Mouse (Mus musculus): ENCODE measurements around the gene Mvp. TPM values are rescaled to one million over a fixed set of nuclear protein-coding genes. Genes with fewer than 3 reads are reported as not detected.

Gene Mvp
- polyA plus RNA-seq, 1 experiment = 63.3 TPM

GRCm38 (mm10) chr7:127019306-127019960, 5.0 kb upstream of the Mvp start:
- H3K36me3 ChIP-seq (ENCODE audit: control insufficient read depth, insufficient read depth, low read length) = peaks cover 17% of the 10 kb centered on the region
- H3K27me3 ChIP-seq (ENCODE audit: control insufficient read depth, insufficient read depth, low read length) = no peaks in the 10 kb centered on the region
- H3K4me3 ChIP-seq (ENCODE audit: extremely low read depth, insufficient read depth, insufficient read length) = no peak overlapping the region
- 79% methylated on average over 14 of the region's 14 CpGs for WGBS
- H3K4me1 ChIP-seq (ENCODE audit: control insufficient read depth, insufficient read depth, insufficient read length) = peaks cover 34% of the 10 kb centered on the region
- DNase-seq (ENCODE audit: low read depth in 1 of 2, low spot score in 2 of 2) = no peak
- H3K27ac ChIP-seq (ENCODE audit: insufficient read depth, low read length) = no peak overlapping the region
- TF ChIP-seq CTCF (IDR thresholded peaks at IDR 0.05; ENCODE audit: extremely low read depth, insufficient read depth, insufficient read length, insufficient replicate concordance) (no peak), POLR2A (IDR thresholded peaks at IDR 0.05; ENCODE audit: low read depth, low read length) (no peak)

DNA sequence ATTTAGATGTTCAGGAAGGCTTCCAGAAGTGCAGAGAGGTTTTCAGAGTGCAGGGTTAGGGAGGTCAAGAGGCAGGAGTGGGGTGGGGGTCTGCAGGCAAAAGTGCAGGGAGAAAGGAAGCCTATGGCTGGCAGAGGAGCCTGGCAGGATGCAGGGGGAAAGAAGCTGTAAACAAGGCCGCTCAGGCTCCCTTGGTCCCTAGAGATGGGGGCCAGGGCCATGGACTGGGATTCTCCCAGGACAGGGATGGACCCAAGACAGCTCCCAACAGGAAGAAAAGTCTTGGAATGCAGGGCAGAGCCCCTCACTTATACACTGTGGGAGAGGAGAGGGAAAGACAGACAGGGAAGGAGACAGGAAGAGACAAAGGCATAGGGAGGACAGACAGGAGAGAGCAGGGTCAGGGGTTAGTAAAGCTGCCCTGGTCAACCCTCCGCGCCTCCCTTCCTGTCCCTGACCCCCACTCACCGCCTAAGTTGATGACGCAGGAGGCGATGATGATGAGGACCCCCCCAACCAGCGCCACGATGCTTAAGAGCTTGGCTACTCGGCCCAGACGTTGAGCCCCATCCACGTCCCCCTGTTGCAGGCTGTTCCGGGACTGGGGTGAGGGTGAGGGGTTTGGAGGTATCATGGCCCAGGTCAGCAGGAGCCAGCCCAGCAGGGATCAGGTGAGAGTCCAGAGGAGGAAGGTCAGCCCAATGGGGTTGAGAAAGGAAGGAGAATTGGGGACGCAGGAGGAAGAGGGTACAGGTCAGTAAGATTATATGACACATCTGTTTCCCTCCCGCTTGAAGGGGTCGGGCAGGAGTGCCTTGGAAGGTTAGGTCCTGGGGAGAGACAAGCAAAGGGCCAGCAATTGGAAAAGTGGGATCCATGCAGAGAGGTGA, 4.2 kb upstream of the Mvp start:
- no peak overlapping the region for H3K4me3 ChIP-seq (ENCODE audit: extremely low read depth, insufficient read depth, insufficient read length)
- H3K4me1 ChIP-seq (ENCODE audit: control insufficient read depth, insufficient read depth, insufficient read length) = peaks cover 26% of the 10 kb centered on the region
- peaks cover 14% of the 10 kb centered on the region for H3K36me3 ChIP-seq (ENCODE audit: control insufficient read depth, insufficient read depth, low read length)
- WGBS = 93% methylated on average over 15 of the region's 15 CpGs
- H3K27ac ChIP-seq (ENCODE audit: insufficient read depth, low read length) = no peak overlapping the region
- TF ChIP-seq POLR2A (IDR thresholded peaks at IDR 0.05; ENCODE audit: low read depth, low read length) = no peak
- TF ChIP-seq CTCF (IDR thresholded peaks at IDR 0.05; ENCODE audit: extremely low read depth, insufficient read depth, insufficient read length, insufficient replicate concordance) = no peak
- no peak for DNase-seq (ENCODE audit: low read depth in 1 of 2, low spot score in 2 of 2)
- no peaks in the 10 kb centered on the region for H3K27me3 ChIP-seq (ENCODE audit: control insufficient read depth, insufficient read depth, low read length)

- Histone ChIP-seq H3K4me1 (ENCODE audit: control insufficient read depth, insufficient read depth, insufficient read length) (peaks cover 25% of the 10 kb centered on the region), H3K27ac (ENCODE audit: insufficient read depth, low read length) (0 out of 2 replicates have a peak overlapping the region, but pooled peaks have one; percentile 4), H3K4me3 (ENCODE audit: extremely low read depth, insufficient read depth, insufficient read length) (no peak overlapping the region), H3K27me3 (ENCODE audit: control insufficient read depth, insufficient read depth, low read length) (no peaks in the 10 kb centered on the region), H3K36me3 (ENCODE audit: control insufficient read depth, insufficient read depth, low read length) (peaks cover 7% of the 10 kb centered on the region)
- TF ChIP-seq POLR2A (IDR thresholded peaks at IDR 0.05; ENCODE audit: low read depth, low read length) (no peak), CTCF (IDR thresholded peaks at IDR 0.05; ENCODE audit: extremely low read depth, insufficient read depth, insufficient read length, insufficient replicate concordance) (no peak)
- 82% methylated on average over 6 of the region's 6 CpGs for WGBS
- DNase-seq (ENCODE audit: low read depth in 1 of 2, low spot score in 2 of 2) = no peak
Measured at GRCm38 (mm10) chr7:127017950-127018345, 3.5 kb upstream of the Mvp start.

DNA sequence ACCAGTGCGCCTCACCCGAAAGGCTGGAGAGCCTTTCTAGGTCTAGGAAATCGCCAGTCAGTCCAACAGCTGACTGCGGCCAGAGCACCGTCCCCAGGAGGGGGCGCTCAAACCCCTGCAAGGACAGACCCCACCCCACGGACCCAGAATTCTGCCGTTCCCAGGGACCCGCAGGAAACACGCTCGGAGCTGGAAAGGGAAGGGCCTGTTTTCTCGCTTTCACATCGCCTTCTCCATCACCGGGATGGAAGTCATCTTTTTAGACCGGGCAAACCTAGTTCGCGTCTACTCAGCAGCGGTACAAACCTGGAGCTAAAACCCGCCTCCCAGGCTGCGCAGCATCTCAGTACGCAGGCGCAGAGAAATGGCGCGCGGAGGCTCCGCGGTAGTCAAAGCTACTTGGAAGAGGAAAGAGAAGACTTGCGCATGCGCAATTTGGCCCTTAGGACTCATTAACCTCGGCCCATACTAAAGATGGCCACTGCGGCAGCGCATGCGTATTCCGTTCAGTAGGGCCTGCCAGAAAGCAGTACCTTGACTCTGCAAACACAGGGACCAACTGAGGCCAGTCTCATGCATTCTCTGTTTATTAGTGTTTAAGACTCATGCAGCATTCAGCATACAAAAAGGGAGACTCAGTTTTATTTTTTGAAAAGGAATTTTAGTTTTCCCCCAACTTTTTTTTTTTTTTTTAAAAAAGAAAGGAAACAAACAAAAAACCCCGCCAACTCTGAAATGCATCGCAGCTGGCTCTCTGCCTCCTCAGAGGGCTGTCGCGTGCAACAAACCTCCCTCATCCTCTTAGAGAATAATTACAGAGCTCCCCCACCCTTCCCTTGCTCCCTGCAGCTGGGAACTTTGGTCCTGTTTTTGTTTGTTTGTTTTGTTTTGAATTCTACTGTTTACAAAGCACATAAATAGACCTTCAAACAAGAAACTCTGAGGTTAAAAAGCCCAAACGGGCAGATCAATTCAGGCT, 2.8 kb upstream of the Mvp start, which contains the start of gene Pagr1a:
Gene Pagr1a (minus strand): TSS at position 382 of the 979 bp plus-strand sequence.
- peak; percentile 97 to 99 for DNase-seq (ENCODE audit: low read depth in 1 of 2, low spot score in 2 of 2)
- Histone ChIP-seq H3K27ac (ENCODE audit: insufficient read depth, low read length) (peak within 1 kb of the TSS; percentile 93), H3K4me3 (ENCODE audit: extremely low read depth, insufficient read depth, insufficient read length) (peak within 1 kb of the TSS; percentile 76), H3K27me3 (ENCODE audit: control insufficient read depth, insufficient read depth, low read length) (no peaks in the 10 kb centered on the region), H3K4me1 (ENCODE audit: control insufficient read depth, insufficient read depth, insufficient read length) (peaks cover 22% of the 10 kb centered on the region), H3K36me3 (ENCODE audit: control insufficient read depth, insufficient read depth, low read length) (peaks cover 3% of the 10 kb centered on the region)
- WGBS = 3% methylated on average over 39 of the region's 39 CpGs
- peak; percentile 76 for TF ChIP-seq CTCF (IDR thresholded peaks at IDR 0.05; ENCODE audit: extremely low read depth, insufficient read depth, insufficient read length, insufficient replicate concordance)
- peak; percentile 50; the same call in 1 of the 2 replicates for TF ChIP-seq POLR2A (IDR thresholded peaks at IDR 0.05; ENCODE audit: low read depth, low read length)

DNA sequence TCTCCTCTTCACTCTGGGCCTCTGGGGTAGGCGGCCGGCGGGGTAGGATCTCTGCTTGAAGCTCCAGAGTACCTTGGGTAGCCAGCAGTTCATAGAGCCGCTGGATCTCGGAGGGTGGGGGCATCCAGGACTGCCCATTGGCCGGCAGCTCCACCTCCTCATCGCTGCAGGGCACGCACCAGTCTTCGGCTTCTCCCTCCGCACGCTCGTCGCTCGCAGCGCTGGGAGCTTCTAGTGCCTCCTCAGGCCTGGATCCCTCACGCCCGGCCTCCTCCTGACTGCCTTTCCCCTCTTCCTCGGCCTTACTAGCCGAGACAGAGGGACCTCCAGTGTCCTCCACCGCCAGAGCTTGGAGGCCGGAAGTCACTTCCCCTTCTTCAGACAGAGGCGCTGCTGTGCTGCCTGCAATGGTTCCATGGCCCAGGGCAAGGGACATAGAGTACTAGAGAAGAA, 2.1 kb upstream of the Mvp start:
- Histone ChIP-seq H3K36me3 (ENCODE audit: control insufficient read depth, insufficient read depth, low read length) (peaks cover 2% of the 10 kb centered on the region; the same call in 1 of the 2 replicates), H3K4me1 (ENCODE audit: control insufficient read depth, insufficient read depth, insufficient read length) (peaks cover 16% of the 10 kb centered on the region), H3K27ac (ENCODE audit: insufficient read depth, low read length) (peak overlapping the region; percentile 93), H3K4me3 (ENCODE audit: extremely low read depth, insufficient read depth, insufficient read length) (peak overlapping the region; percentile 76), H3K27me3 (ENCODE audit: control insufficient read depth, insufficient read depth, low read length) (no peaks in the 10 kb centered on the region)
- WGBS = under 1% methylated on average over 22 of the region's 22 CpGs
- no peak for DNase-seq (ENCODE audit: low read depth in 1 of 2, low spot score in 2 of 2)
- TF ChIP-seq POLR2A (IDR thresholded peaks at IDR 0.05; ENCODE audit: low read depth, low read length) (peak; percentile 10; the same call in 1 of the 2 replicates), CTCF (IDR thresholded peaks at IDR 0.05; ENCODE audit: extremely low read depth, insufficient read depth, insufficient read length, insufficient replicate concordance) (no peak)

DNA sequence TGATC, 1.9 kb upstream of the Mvp start, which contains the start of gene Pagr1b:
Gene Pagr1b (minus strand): TSS at position 4 of the 5 bp plus-strand sequence.
- DNase-seq (ENCODE audit: low read depth in 1 of 2, low spot score in 2 of 2) = no peak
- Histone ChIP-seq H3K27me3 (ENCODE audit: control insufficient read depth, insufficient read depth, low read length) (no peaks in the 10 kb centered on the region), H3K36me3 (ENCODE audit: control insufficient read depth, insufficient read depth, low read length) (peaks cover 2% of the 10 kb centered on the region; the same call in 1 of the 2 replicates), H3K4me3 (ENCODE audit: extremely low read depth, insufficient read depth, insufficient read length) (peak within 1 kb of the TSS; percentile 76), H3K4me1 (ENCODE audit: control insufficient read depth, insufficient read depth, insufficient read length) (peaks cover 14% of the 10 kb centered on the region), H3K27ac (ENCODE audit: insufficient read depth, low read length) (peak within 1 kb of the TSS; percentile 93)
- TF ChIP-seq CTCF (IDR thresholded peaks at IDR 0.05; ENCODE audit: extremely low read depth, insufficient read depth, insufficient read length, insufficient replicate concordance) (no peak), POLR2A (IDR thresholded peaks at IDR 0.05; ENCODE audit: low read depth, low read length) (no peak)
